Mouse (Mus musculus) gastrocnemius, postnatal 14 days (tissue): ENCODE measurements at regions not wholly inside any gene's neighbourhood (a gene's known extent, or its start where the extent isn't known, plus 50 kb on each side); places are given as distances from the start of the nearest gene placed in this dataset.

Experiments
- DNase-seq: peaks from one replicate; pipeline ENCODE4 v3.0.0; 2021; ENCODE audit warnings: mixed read lengths
- intact Hi-C: fragments of 180-260 bp; cut with DNase I; formaldehyde crosslinking; loops from one replicate; pipeline ENCODE4 v1.15.1; 2025; ENCODE audit warnings: low total_unique reads

DNA sequence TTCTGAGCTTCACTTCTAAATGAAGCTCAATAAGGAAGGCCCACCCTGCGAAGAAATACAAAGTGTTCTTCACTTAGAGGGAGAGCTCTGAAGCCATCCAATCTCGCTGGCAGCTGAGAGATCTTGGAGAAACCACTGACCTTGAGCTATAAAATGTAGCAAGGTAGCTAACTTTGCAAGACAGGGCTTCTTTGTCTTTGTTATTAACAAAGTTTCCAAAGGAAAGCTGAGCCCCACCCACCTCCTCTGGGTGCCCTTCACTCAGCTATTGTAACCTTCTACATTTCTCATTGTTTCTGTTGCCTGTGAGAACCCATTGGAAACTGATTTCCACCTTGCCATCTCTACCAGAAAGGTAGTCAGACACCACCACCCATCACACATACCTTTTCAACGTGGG lies 57.2 kb upstream of the Usp9x start:
- intact Hi-C loops, result no loop called here
- no peak for DNase-seq

GRCm38 (mm10) chrX:13013086-13013485 lies 58.2 kb upstream of the Usp9x start:
- intact Hi-C loops, result no loop called here
- DNase-seq, result no peak

DNA sequence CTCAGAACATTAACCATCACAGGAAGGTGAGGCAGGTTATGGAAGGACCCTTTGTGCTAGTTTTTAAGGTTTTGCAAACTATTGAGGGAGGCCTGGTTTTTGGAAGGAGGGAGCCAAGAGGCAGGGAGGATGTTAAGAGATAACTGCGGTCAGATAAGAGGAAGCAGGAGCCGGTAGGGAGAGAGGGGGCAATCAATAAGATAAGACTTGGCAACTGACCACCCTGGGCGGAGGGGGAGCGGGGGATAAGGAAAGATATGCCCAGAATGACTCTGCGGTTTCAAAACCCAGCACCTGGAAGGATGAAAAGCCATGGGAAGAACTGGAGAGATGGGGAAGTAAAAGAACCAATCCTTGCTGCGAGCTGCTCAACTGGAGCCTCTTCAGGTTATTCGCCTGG lies 80.5 kb upstream of the Usp9x start:
- DNase-seq, result no peak
- intact Hi-C loops, result no loop called here

- intact Hi-C loops, result no loop called here
Measured at GRCm38 (mm10) chrX:12977676-12978075, 93.6 kb upstream of the Usp9x start.

GRCm38 (mm10) chrX:12968979-12969746 lies 102.1 kb upstream of the Usp9x start:
- DNase-seq, result no peak
- intact Hi-C loops, result no loop called here

More at GRCm38 (mm10) chrX:12977676-12978075, 93.6 kb upstream of the Usp9x start:
- no peak for DNase-seq

DNA sequence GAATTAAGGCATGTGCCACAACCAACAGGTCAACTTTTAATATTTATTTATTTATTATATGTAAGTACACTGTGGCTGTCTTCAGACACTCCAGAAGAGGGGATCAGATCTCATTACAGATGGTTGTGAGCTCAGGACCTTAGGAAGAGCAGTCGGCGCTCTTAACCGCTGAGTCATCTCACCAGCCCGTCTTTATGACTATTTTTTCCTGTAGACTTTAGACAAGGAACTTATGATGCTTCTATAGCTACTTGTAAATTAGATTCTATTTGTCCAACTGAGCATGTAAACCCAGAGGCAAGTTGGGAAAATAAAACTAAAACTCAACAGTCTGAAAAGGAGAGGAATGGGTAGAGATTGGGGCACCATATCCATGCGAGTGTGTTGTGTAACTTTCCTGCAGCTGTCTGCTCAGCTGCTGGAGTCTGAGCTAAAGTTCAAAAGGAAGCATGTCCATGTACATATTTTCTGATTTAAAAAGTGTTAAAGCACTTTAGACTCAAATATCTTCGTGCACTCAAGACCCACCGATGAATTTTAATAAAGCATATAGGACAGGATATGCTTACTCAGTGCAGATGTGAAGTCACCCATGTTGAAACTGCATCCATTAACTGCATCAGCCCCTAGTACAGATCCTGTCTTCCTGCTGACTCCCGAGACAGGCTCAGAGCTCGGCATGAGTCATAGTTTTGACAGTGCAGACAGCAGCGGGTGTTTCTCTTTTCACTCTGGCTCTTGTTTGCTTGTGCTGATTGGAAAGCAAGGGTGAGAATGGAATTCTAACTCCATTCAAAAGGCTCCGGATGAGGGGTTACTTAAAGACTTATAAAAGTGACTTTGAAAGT lies 111.6 kb upstream of the Usp9x start:
- intact Hi-C loops, result no loop called here
- DNase-seq, result no peak

DNA sequence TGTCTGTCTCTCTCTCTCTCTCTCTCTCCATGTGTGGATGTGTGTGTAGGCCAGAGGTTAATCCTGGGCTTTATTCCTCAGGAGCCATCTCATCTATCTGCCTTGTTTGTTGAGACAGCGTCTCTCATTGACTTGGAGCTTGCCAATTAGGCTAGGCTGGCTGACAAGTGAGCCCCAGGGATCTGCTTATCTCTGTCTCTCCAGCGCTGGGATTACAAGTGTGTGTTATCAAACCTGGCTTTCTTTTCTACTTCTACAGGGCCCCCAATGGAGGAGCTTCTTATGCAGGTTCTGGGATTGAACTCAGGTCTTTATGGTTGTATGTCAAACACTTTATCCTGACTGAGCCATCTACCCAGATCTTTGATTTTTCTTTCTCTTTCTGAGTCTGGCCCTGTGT lies 112.4 kb upstream of the Usp9x start:
- intact Hi-C loops, result no loop called here
- DNase-seq, result no peak

DNA sequence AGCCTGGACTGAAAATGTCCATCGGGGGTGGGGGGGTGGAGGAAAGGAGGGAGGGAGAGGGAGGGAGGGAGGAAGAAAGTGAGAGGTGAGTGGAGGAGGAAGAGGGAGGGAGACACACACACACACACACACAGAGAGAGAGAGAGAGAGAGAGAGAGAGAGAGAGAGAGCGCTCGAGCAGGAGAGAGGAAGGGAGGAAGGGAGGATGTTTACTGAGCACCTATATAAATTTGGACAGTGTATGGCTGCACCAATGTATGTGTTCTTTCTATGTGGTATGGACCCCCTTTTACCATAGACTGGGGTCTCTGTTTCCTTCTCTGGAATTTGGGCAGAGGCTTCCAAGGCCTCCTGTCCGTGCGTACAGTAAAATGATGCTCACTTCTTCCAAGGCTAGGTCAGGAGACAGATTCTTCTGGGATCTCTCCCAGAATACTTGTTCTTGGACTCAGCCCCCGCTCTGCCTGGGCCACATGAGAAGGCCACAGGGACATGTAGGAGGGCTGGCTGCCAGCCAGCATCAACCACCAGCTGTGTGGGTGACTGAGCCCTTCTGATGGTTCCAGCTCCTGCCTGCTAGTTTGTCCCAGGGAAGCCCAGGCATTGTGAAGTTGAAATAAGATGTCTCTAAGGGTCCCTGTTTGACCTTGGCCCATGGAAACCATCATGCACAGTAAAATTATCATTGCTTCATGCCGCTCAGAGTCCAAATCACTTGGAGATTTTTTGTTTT lies 120.2 kb upstream of the Usp9x start:
- intact Hi-C loops, result no loop called here

DNA sequence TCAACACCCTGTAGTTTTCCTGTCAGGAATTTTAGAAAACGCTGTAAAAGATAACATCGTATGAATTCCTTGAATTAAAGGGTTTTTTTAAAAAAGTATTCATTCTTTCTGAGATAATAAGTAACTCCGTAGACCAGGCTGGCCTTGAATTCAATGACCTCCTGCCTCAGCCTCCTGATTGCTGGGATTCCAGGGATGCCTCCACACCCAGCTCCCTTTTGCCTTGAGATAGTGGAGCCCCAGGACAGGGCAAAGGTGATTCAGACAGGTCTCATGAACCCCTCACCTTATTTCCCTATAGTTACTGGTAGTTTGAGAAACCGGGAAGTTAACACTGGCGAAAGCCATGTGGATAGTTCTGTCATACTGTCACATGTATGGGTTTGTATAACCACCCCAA lies 128.8 kb upstream of the Usp9x start:
- intact Hi-C loops, result no loop called here
- DNase-seq, result no peak

More for the DNA sequence above, 120.2 kb upstream of the Usp9x start:
- peak; percentile 60 for DNase-seq

DNA sequence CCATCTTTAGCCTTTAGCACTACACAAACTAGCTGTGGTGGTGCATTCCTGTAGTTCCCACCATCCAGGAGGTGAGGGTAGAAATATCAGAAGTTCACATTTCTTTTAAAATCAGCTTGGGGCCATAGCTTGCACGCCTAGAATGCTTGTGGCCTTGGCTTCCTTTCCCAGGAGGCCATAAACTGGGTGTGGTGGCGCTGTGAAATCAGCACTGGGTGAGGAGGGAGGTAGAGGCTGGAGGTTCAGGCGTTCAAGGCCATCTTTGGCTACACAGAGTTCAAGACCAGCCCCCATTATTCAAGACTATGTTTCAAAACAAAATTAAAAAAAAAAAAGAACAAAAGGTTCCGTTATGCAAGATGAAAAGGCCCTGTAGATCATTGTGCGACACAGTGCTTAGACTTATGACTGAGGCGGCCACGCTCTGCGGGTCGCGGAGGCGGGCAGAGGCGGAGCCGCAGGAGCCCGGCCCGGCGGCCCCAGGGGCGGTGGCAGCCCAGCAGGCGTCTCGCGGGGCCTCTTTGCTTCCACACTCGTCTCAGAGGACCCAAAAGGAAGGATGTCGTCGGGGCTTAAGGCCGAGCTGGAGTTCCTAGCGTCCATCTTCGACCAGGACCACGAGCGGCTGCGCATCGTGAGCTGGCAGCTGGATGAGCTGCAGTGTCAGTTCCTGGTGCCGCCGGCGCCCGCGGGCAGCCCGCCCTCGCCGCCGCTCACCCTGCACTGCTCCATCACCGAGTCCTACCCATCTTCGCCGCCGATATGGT lies 134.7 kb upstream of the Usp9x start:
- DNase-seq, result peak; percentile 32
- intact Hi-C loops, result no loop called here

- DNase-seq, result no peak
- intact Hi-C loops, result no loop called here
Measured at GRCm38 (mm10) chrX:12933294-12933807, 137.9 kb upstream of the Usp9x start.

DNA sequence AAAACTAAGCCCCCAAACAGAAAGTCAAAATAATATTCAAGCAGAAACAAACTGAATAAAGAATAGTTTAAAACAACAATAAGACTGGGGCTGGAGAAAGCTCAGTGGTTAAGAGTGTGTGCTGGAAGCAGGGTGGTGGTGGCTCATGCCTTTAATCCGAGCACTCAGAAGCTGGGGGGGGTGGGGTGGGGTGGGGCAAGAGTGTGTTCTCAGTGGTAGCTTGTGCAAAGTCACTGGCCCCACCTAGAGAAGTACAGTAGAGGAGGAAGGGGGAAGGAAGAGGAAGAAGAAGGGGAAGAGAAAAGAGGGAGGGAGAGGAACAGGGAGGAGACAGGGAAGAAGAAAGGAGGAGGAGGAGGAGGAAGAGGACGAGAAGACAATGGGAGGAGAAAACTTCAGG lies 141.1 kb upstream of the Usp9x start:
- intact Hi-C loops, result no loop called here
- no peak for DNase-seq

DNA sequence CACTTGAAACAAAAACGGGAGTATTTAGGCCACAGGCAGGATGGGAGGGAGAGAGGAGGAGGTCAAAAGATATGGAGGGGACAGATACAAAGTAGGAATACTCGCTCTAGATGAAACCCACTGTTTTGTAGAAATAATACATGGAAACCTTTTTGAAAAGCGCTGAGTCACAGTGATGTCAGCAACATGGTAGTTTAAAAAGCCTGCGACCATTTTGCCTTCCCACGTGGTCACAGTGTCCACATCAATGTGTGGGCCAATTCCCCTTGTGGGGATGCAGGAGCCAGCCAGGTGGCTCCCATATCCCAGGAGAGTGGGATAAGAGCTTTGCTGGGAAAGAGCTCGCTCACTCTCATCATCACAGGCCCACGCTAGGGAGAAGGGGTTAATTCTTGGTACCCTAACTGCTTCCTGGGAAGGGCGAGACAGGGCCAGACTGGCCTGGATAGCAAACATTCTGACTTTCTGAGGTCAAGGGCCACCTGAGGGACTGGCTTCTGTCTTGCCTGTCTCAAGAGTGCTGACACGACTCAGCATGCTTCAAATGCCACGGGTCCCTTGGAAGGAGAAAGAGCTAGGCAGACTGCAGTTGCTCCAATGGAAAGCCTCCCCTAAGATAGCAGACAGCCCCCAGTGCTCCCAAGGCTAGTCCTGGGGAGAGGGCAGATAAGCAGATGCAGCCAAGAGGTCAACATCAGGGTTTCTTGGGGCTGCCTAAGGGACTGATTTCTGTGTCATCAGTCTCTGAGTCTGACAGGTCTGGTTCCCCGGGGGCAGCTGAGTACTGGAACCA lies 143.3 kb upstream of the Usp9x start:
- no peak for DNase-seq
- intact Hi-C loops, result no loop called here

DNA sequence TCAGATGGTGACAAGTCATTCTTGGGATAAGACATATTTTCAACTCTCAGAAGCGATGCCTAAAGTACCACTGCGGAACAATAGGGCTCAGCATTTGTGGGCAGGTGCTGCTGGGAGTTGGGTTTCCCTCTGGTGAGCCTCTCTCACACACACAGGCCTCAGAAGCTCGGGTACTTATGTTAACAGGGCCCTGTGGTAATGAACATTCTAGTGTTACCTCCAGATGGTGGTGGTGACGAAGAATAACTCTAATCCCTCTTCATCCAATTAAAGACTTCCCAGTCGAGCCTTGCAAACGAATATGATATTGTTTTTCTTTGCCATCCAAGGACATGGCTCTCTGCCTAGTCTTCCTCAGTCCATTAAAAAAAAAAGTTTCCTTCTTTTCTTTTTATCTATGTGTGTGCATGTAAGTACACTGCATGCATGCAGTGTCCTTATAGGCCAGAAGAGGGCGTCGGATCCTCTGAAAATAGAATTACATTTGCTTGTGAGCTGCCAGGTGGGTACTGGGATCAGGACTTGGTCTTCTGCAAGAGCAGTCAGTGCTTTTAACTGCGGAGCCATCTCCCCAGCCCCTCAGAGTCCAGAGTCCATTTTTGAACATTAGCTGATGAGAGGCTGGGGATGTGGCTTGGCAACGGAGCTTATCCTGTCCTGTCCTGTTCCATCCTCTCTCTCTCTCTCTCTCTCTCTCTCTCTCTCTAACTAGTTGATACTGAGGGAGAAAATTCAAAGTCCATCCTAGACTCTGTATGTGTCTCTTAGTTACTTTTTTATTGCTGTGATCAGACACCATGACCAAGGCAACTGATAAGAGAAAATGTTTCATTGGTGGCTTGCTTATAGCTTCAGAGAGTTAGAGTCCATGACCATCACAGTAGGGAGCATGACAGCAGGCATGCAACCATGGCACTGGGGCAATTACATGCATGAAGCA lies 146.3 kb upstream of the Usp9x start:
- no peak for DNase-seq
- intact Hi-C loops, result no loop called here

DNA sequence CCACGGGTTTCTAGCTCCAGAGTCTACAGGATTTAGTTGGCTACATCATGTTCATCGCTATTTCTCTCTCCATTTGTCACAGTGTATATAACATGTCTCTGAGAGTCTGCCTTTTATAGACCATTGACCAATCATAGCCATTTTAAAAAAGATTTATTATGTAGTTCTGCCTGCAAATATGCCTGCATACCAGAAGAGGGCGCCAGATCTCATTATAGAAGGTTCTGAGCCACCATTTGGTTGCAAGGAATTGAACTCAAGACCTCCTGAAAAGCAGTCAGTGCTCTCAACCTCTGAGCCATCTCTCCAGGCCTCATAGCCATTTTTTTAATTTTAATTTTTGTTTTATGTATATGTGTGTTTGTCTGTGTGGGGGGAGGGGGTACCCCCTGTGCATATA lies 151.7 kb upstream of the Usp9x start:
- DNase-seq, result no peak

DNA sequence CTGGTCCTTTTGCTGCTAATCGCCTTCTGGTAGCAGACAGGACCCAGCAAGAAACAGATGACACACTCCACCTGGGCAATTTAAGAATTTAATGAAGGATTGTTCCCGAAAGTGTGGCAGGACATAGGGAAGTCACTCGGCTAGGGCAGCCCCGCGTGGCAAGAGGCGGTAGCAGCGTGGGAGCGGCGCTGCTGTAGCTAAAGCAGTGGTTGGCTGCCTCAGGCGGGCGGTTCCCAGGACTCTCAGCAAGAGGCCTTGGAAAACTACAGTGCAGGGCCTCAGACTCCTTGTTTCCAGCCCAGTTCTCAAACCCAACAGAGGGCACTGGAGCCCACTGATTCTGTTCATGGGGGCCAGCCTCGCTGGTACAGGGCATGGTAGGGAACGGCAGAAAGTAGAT lies 154.2 kb upstream of the Usp9x start:
- DNase-seq, result no peak
- intact Hi-C loops, result no loop called here

More for the DNA sequence above, 151.7 kb upstream of the Usp9x start:
- intact Hi-C loops, result no loop called here

GRCm38 (mm10) chrX:12916684-12917083 lies 154.6 kb upstream of the Usp9x start:
- peak; percentile 4 for DNase-seq
- intact Hi-C loops, result no loop called here
